Mouse (Mus musculus): ENCODE results near the gene Grhl1. TPM values are rescaled to one million over a fixed set of nuclear protein-coding genes. Genes with fewer than 3 reads are reported as not detected.
"Not testable (repeated sequence)": the region's sequence is repeated elsewhere in the genome, so short reads cannot be mapped to it uniquely, and the experiment has no call there.

The Grhl1 gene
- polyA plus RNA-seq (2017; shearing (Covaris generic)): 1 to 10 TPM; 4.5 to 4.6 TPM

- peak; percentile 100 for ATAC-seq
These were observed at the start of gene Grhl1 for GRCm38 (mm10) chr12:24571523-24572392. Gene Grhl1, plus strand, starts transcription at chr12:24572283.

DNA sequence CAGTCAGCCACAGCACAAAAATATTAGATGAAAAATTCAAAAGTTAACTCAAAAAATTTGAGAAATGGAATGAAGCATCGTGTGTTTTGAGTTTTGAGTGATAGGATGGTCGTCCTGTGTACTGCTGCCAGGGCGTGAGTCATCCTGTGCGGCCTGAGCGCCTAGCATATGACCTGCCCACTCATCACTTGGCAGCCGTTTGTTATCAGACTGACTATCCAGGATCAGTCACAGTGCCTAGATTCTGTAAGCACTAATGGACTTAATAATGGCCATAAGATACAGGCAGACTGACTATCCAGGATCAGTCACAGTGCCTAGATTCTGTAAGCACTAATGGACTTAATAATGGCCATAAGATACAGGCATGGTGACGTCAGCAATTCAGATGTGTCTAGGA lies 47.0 kb upstream of the Grhl1 start:
- not testable (repeated sequence) for ATAC-seq

- peak; percentile 92 for ATAC-seq
These were observed 35.7 kb upstream of the Grhl1 start for GRCm38 (mm10) chr12:24536390-24536789.

DNA sequence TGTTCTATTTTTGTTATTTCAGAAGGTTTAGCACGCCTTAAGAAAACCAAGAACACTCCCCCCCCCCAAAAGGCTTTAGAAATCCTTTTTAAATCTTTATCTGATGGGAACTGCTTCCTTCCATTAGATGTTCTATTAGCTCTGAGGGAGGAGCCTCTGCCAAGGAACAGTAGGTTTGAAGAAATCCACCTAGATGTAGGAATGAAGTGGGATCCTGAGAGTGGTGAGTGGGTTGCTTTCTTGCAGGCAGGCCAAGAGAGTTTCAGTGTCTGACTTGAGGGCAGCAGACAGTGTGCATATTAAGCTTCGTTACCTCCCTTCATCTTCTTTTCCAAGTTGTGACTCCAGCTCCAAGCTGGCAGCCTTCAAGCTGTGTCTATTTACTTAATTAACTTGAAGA lies 34.9 kb upstream of the Grhl1 start:
- ATAC-seq: no peak

DNA sequence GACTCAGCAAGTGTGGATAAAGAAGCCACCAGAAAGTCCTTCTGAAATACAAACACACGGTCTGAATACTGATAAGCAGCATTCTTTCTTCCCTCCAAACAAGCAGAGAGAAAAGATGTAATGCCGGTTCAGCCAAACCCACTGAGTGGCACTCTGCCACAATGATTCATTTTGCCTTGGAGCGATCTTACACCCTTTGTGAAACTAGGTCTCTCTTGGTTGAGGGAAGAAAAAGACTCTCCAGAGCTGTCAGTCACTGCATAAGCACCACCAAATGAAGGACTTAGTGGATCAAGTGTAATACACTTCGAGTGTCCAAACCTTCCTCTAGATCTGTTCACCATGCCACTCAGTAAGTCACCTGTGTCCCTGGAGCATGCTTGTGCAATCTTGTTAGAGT lies 34.1 kb upstream of the Grhl1 start:
- ATAC-seq: no peak

DNA sequence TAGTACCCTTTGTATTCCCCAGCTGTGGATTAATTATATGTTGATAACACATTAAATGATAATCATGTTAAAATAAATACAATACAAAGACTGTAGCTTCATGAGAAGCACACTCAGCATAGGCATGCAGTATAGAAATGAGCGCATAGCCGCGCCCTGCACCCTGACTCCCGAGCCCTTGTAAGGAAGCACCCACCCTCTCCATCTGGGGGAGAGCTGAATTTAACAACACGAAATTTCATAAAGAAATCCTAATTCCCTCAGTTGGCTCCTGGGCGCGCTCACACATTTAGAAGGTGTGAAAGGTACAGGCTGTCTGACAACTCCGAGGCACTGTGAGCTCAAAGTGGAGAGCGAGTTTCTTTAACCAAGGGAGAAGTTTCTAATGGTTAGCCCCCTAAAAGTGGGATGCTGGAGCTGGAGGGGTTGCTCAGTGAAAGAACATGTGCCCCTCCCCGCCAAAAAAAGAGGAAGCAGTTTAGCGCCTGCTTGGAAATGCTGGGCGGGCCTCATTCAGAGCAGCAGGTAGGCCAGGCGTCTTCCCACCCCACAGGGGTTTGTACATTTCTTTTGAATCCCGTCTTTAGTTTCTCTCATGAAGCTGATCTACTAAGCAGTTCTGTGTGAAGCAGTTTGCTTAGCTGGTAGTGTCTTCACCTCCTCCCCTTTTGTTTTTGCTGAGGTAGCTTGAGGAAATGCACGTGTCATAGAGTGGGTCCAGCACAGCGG lies 30.5 kb upstream of the Grhl1 start:
- no peak for ATAC-seq

GRCm38 (mm10) chr12:24547686-24548085 lies 24.4 kb upstream of the Grhl1 start:
- no peak for ATAC-seq

DNA sequence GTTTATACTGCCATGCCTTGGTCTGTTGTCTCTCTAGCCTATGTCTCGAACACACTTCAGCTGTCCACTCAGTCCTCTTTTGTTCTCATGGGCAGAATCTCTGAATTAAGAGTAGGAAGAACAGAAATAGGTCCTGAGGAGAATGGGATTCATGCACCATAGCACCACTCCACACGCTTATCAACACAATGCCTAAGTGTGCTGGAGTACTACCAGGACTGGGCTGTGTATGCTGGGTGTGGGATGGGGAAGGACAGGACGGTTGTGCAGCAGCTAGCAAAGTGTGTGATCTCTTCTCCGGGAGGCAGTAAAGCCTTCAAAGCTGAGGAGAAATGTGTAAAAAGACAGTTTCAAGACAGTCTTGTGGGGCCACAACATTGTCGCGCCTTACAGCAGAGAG lies 23.2 kb upstream of the Grhl1 start:
- no peak for ATAC-seq

- ATAC-seq: no peak
These were observed 19.6 kb upstream of the Grhl1 start for GRCm38 (mm10) chr12:24552531-24552930.

DNA sequence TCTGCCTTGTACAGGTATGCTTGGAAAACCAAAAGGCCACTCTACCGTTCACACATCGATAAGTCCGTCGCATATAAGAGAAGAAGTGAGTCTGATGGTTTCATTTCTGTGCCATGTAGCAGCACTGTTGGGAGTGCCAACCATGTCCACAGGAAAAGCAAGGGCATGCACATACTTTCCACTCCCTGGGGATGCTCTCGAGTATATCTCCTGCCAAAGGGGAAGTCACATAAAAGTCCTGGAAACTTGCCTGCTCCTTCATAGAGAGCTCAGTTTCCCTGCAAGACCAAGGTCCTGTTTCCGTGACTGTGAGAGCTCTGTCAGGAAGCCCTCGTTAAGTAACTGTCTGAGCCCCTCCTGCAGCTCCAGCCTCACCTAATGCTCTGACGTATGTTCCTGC lies 16.1 kb upstream of the Grhl1 start:
- ATAC-seq: no peak

GRCm38 (mm10) chr12:24563395-24563960 lies 8.6 kb upstream of the Grhl1 start:
- no peak for ATAC-seq

- no peak for ATAC-seq
These were observed 6.8 kb upstream of the Grhl1 start for GRCm38 (mm10) chr12:24565311-24565710.

DNA sequence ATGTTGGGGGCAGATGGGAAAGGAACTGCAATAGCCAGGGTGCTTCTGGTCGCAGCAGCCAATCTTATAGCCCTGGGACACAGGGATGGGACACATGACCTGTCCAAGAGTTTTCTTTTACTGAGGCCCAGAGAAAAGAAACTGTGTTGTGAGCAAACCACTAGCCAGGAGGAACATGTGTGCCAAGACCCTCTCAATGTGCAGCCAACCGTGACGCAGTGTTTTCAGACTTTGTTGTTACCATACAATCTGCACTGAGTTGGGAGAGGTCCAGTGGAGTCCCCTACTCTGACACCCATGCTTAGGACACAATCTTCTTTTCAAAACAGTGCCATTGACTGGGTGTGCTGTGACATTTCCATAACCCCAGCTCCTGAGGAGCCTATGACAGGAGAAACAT lies 4.5 kb upstream of the Grhl1 start:
- no peak for ATAC-seq

GRCm38 (mm10) chr12:24572421-24573274 lies 565 bp downstream of the Grhl1 start:
- peak; percentile 9 for ATAC-seq

GRCm38 (mm10) chr12:24573275-24573580 lies 1.1 kb downstream of the Grhl1 start:
- no peak for ATAC-seq

DNA sequence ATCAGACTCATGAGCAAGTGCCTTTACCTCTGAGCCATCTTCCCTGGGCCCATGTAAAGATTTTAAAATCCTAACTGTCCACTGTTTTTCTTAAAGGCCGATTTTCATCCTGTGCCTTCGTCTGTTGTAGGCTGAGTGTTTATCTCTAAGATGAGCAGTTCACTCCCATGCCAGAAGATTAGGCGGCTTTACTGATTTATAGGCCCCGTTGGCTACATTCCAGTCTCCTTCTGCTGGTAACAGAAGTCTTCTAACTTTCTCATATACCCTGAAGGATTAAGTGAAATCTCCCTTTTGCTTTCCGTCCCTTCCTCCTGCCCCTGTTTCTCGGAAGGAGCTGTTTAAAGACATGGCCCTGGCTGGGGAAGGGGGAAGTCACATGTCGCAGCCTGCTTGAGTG lies 2.8 kb downstream of the Grhl1 start:
- ATAC-seq: no peak

DNA sequence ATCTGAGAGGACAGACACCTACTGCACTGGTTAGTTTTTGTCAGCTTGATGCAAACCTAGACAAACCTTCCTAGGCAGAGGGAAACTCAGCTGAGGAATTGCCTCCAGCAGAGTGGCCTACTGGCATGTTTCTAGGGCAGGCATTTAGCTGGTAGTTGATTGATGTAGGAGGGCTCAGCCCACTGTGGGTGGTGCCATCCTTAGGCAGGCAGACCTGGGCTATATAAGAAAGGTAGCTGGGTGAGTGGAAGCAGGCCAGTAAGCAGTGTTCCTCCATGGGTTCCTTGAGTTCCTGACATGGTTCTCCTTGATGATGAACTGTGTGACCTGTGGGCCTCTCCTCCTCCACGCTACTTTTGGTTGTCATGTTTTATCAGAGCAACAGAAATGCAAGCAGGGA lies 8.4 kb downstream of the Grhl1 start:
- ATAC-seq: no peak

- no peak for ATAC-seq
These were observed 9.1 kb downstream of the Grhl1 start for GRCm38 (mm10) chr12:24580996-24581683.

GRCm38 (mm10) chr12:24583653-24584052 lies 11.6 kb downstream of the Grhl1 start:
- no peak for ATAC-seq

- ATAC-seq: no peak
These were observed 12.8 kb downstream of the Grhl1 start for GRCm38 (mm10) chr12:24584835-24585234.

DNA sequence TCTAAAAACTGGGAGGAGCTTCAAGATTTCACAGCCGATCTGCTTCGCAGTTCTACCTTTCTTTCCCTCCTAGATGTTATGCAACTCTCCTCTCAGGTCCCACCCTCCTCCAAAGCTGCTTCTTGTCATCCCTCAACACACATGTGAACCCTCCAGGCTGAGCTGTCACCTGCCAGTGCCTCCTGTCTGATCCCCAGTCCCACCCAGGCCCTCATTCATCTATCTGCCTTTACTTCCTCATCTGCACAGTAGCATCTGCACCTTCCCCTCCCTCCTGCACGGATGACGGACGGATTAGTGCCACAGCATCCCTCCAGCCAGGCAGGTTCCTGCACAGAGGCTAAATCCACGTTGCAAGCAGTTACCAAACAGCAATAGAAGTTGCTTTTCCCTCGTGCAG lies 14.1 kb downstream of the Grhl1 start:
- ATAC-seq: no peak

GRCm38 (mm10) chr12:24590371-24590770 lies 18.3 kb downstream of the Grhl1 start:
- ATAC-seq: no peak
